Mouse (Mus musculus) adrenal gland, postnatal 25 days (tissue): Measurements from ENCODE around the gene Plcd3. TPM values are rescaled to one million over a fixed set of nuclear protein-coding genes. Genes with fewer than 3 reads are reported as not detected.

Experiments used
- DNase-seq: peaks from one replicate; pipeline ENCODE4 v3.0.0; 2021; ENCODE audit warnings: mixed read lengths
- total RNA-seq: library from RNA; stranded (reverse); gene quantifications from 2 replicates; pipeline ENCODE4 v1.2.3, GENCODE M21; 2021

Gene Plcd3
- total RNA-seq, 1 experiment from 2014 or later: 9.1 TPM

GRCm38 (mm10) chr11:103117591-103118009, 16.1 kb upstream of the Plcd3 start:
- DNase-seq: peak; percentile 51

GRCm38 (mm10) chr11:103116959-103117590, 15.6 kb upstream of the Plcd3 start:
- peak; percentile 78 for DNase-seq

- DNase-seq: peak; percentile 99
These were observed 14.8 kb upstream of the Plcd3 start, which contains the start of gene Hexim1 for GRCm38 (mm10) chr11:103116008-103116818. TSS of gene Hexim1 (plus strand) at chr11:103116231.

- DNase-seq: peak; percentile 78
These were observed 13.9 kb upstream of the Plcd3 start for GRCm38 (mm10) chr11:103115163-103116007.

- DNase-seq: no peak
These were observed 12.9 kb upstream of the Plcd3 start for GRCm38 (mm10) chr11:103114270-103114943.

GRCm38 (mm10) chr11:103113771-103114170, 12.3 kb upstream of the Plcd3 start:
- DNase-seq: no peak

- DNase-seq: no peak
These were observed 11.5 kb upstream of the Plcd3 start for GRCm38 (mm10) chr11:103113005-103113404.

GRCm38 (mm10) chr11:103112552-103112912, 11.1 kb upstream of the Plcd3 start:
- no peak for DNase-seq

GRCm38 (mm10) chr11:103111881-103112551, 10.6 kb upstream of the Plcd3 start:
- DNase-seq: peak; percentile 78

- no peak for DNase-seq
These were observed 9.8 kb upstream of the Plcd3 start for GRCm38 (mm10) chr11:103111301-103111700.

GRCm38 (mm10) chr11:103106386-103106785, 4.9 kb upstream of the Plcd3 start:
- no peak for DNase-seq

- no peak for DNase-seq
These were observed 4.4 kb upstream of the Plcd3 start for GRCm38 (mm10) chr11:103105810-103106209.

- no peak for DNase-seq
These were observed 3.8 kb upstream of the Plcd3 start for GRCm38 (mm10) chr11:103105180-103105725.

GRCm38 (mm10) chr11:103104469-103104868, 3.0 kb upstream of the Plcd3 start:
- no peak for DNase-seq

- no peak for DNase-seq
These were observed 2.2 kb upstream of the Plcd3 start for GRCm38 (mm10) chr11:103103621-103104020.

- peak; percentile 98 for DNase-seq
These were observed 1.4 kb upstream of the Plcd3 start for GRCm38 (mm10) chr11:103102725-103103349.

GRCm38 (mm10) chr11:103101866-103102501, 526 bp upstream of the Plcd3 start:
- DNase-seq: peak; percentile 81

- DNase-seq: no peak
These were observed 1.1 kb downstream of the Plcd3 start for GRCm38 (mm10) chr11:103100361-103100760.

- DNase-seq: no peak
These were observed 2.0 kb downstream of the Plcd3 start for GRCm38 (mm10) chr11:103099352-103099940.
